Mouse (Mus musculus) liver, postnatal 0 days (tissue): ENCODE measurements around the gene Olfr1389. TPM values are rescaled to one million over a fixed set of nuclear protein-coding genes. Genes with fewer than 3 reads are reported as not detected.
"Not testable (repeated sequence)": the region's sequence is repeated elsewhere in the genome, so short reads cannot be mapped to it uniquely, and the experiment has no call there.

Source experiments
- ATAC-seq: fragments of 200-750 bp; cut with Nextera tagmentation; 2 replicates; pipeline ENCODE4 v1.8.0; 2017; ENCODE audit warnings: mild to moderate bottlenecking, moderate library complexity
- DNase-seq: peaks from one replicate; pipeline ENCODE4 v3.0.0-alpha.2; 2016
- H3K27ac ChIP-seq: fragments of 300-500 bp; sonication (generic); 2 replicates; pipeline ENCODE4 v1.5.1; 2014; ENCODE audit warnings: antibody characterized with exemption, moderate library complexity, mild to moderate bottlenecking, low read depth
- H3K27me3 ChIP-seq: fragments of 300-500 bp; sonication (generic); 2 replicates; pipeline ENCODE4 v1.6.1; 2014; ENCODE audit warnings: low read length, control low read depth, mixed read lengths; ENCODE audit not compliant: insufficient read depth
- H3K36me3 ChIP-seq: fragments of 300-500 bp; sonication (generic); replicated peaks from 2 replicates; pipeline ENCODE4 v1.6.1; 2014; ENCODE audit warnings: mild to moderate bottlenecking, control low read depth, low read length, moderate library complexity, mixed read lengths; ENCODE audit not compliant: insufficient read depth
- H3K4me1 ChIP-seq: fragments of 300-500 bp; sonication (generic); 2 replicates; pipeline ENCODE4 v1.6.1; 2014; ENCODE audit warnings: antibody characterized with exemption, mild to moderate bottlenecking, control low read depth; ENCODE audit not compliant: insufficient read depth
- H3K4me2 ChIP-seq: fragments of 300-500 bp; sonication (generic); 2 replicates; pipeline ENCODE4 v1.6.1; 2014; ENCODE audit warnings: low read depth, mild to moderate bottlenecking, low read length, moderate library complexity, mixed read lengths
- H3K4me3 ChIP-seq: fragments of 300-500 bp; sonication (generic); 2 replicates; pipeline ENCODE4 v1.5.1; 2014; ENCODE audit warnings: low read depth, low read length
- H3K9ac ChIP-seq: fragments of 300-500 bp; sonication (generic); replicated peaks from 2 replicates; pipeline ENCODE4 v1.6.1; 2014; ENCODE audit warnings: mild to moderate bottlenecking, moderate library complexity
- H3K9me3 ChIP-seq: fragments of 300-500 bp; sonication (generic); 2 replicates; pipeline ENCODE4 v1.6.1; 2016; ENCODE audit warnings: mild to moderate bottlenecking, control low read depth, low read length, mixed read lengths
- CTCF ChIP-seq: sonication (generic); IDR thresholded peaks from 2 replicates; pipeline ENCODE4 v1.5.1; 2016; ENCODE audit warnings: antibody characterized with exemption, low read depth
- EP300 ChIP-seq: IDR thresholded peaks from 2 replicates; pipeline ENCODE4 v1.6.1; 2016; ENCODE audit warnings: antibody characterized with exemption, low read depth, mild to moderate bottlenecking
- WGBS: fragments of 180-500 bp; shearing (Covaris S2); extraction: QIAGEN DNeasy Blood & Tissue Kit; methylation state at CpG from one replicate; pipeline ENCODE4 v1.1.7; 2014; ENCODE audit not compliant: insufficient replicate concordance; 5-methylcytosine and 5-hydroxymethylcytosine counted together
- polyA plus RNA-seq: library from polyadenylated mRNA; unstranded; fragments of >200 nt; fragmentation: Nextera tagmentation; extraction: Ambion mirVana; gene quantifications from 2 replicates; pipeline ENCODE4 v1.2.1, GENCODE M21; 2015

The Olfr1389 gene
- polyA plus RNA-seq = not detected in 2 replicates

DNA sequence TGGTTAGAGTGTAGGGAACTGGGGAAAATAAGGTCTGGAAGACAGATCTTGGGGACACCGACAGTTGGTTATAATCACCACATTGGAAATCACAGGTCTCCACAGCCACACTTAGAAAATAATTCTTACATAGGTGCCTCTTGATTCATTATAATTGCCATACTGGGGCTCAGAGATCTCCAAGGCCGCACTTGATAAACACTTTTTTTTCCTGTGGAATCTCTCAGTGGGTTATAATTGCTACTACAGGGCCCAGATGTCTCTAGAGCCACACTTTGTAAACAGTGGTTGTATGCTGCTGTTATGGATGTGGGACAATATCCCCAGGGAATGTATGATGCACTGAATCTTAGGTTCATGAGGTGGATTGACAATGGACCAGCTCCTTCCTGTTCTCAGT lies at the start of gene Olfr1389:
Gene Olfr1389 (plus strand): TSS at position 301 of the 400 bp plus-strand sequence.
- WGBS = 78% methylated on average over 2 of the region's 2 CpGs
- ATAC-seq (no peak), DNase-seq (no peak)
- Histone ChIP-seq H3K27me3 (no peaks in the 10 kb centered on the region), H3K4me2 (no peak within 1 kb of the TSS), H3K4me3 (no peak within 1 kb of the TSS), H3K9ac (no peak within 1 kb of the TSS), H3K4me1 (no peaks in the 10 kb centered on the region), H3K27ac (no peak within 1 kb of the TSS), H3K36me3 (no peaks in the 10 kb centered on the region), H3K9me3 (no peaks in the 10 kb centered on the region)
- TF ChIP-seq CTCF (no peak), EP300 (no peak)

DNA sequence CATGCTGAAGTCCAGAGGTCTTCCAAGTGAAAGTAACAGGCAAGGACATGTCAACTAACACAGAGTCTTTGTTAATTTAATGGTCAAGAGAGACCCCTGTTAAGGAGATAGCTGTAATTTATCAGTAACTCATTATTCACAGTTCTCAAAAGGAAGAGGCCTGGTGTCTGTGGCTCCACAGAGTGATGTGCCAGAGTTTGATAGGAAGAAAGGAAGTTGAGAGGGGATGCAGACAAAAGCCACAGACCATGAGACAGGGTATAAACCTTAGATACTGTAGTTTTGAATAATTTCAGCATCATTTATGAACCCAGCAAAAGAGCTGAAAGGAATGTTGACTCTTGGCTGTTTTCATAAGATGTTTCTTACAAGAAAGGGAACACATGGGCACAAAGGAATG lies 39.7 kb upstream of the Olfr1389 start:
- Histone ChIP-seq H3K4me1 (no peaks in the 10 kb centered on the region), H3K9me3 (no peaks in the 10 kb centered on the region), H3K36me3 (no peaks in the 10 kb centered on the region), H3K27me3 (no peaks in the 10 kb centered on the region), H3K9ac (no peak overlapping the region), H3K4me3 (no peak overlapping the region), H3K4me2 (no peak overlapping the region), H3K27ac (no peak overlapping the region)
- no peak for ATAC-seq
- TF ChIP-seq EP300 (no peak), CTCF (no peak)
- no peak for DNase-seq

DNA sequence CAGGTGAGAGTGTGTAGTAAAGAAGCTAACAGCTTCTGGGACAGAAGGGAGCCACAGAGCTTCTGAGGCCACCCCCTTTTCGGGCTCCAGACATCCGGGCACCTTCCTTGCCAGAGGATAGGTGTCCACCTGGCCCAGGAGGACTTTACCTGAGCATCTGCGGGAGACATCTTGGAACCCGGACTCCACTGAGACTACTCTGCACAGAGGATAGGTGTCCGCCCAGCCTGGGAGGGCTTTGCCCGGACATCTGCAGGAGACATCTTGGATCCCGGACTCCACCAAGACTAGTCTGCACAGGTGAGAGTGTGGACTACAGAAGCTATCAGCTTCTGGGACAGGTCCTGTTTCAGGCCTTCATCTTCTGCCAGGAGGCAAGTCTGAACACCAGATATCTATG lies 36.7 kb upstream of the Olfr1389 start:
- WGBS = 86% methylated on average over 7 of the region's 7 CpGs
- H3K4me1 ChIP-seq, H3K9me3 ChIP-seq, H3K4me3 ChIP-seq, H3K27ac ChIP-seq, H3K27me3 ChIP-seq, H3K36me3 ChIP-seq, ATAC-seq, H3K9ac ChIP-seq, DNase-seq, H3K4me2 ChIP-seq: not testable (repeated sequence)

DNA sequence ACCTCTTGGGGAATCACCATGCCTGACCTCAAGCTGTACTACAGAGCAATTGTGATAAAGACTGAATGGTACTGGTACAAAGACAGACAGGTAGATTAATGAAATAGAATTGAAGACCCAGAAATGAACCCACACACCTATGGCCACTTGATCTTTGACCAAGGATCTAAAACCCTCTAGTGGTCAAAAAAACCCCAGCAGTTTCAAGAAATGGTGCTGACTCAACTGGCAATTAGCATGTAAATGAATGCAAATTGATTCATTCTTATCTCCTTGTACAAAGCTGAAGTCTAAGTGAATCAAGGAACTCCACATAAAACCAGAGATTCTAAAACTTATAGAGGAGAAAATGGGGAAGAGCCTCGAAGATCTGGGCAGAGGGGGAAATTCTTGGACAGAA lies 30.2 kb upstream of the Olfr1389 start:
- not testable (repeated sequence) for H3K27ac ChIP-seq, H3K9me3 ChIP-seq, ATAC-seq, H3K27me3 ChIP-seq, DNase-seq, H3K9ac ChIP-seq, H3K4me1 ChIP-seq, H3K4me3 ChIP-seq, H3K36me3 ChIP-seq, H3K4me2 ChIP-seq
- 65% methylated on average over 1 of the region's 1 CpGs for WGBS

DNA sequence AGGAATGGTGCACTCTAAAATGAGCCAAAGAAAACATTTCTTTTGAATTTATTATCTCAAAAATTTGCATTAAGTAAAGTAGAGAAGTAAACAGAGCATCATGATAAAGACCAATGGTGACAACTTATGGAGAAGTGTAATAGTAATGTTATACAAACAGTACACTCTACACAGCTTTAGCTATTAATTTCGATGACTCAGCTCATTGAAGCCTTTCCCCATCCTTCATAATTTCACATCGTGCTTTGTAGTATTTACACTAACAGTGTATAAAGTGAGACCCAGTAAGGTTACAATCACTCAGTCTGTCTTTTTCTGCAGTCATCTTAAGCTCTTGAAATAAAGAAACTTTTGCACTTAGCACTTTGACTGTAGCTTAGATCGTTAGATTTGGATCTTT lies 16.1 kb upstream of the Olfr1389 start:
- Histone ChIP-seq H3K4me1 (no peaks in the 10 kb centered on the region), H3K9me3 (no peaks in the 10 kb centered on the region), H3K27ac (no peak overlapping the region), H3K4me3 (no peak overlapping the region), H3K27me3 (no peaks in the 10 kb centered on the region), H3K4me2 (no peak overlapping the region), H3K9ac (no peak overlapping the region), H3K36me3 (no peaks in the 10 kb centered on the region)
- ATAC-seq = no peak
- no peak for DNase-seq
- TF ChIP-seq CTCF (no peak), EP300 (no peak)
- WGBS = 72% methylated on average over 3 of the region's 3 CpGs

DNA sequence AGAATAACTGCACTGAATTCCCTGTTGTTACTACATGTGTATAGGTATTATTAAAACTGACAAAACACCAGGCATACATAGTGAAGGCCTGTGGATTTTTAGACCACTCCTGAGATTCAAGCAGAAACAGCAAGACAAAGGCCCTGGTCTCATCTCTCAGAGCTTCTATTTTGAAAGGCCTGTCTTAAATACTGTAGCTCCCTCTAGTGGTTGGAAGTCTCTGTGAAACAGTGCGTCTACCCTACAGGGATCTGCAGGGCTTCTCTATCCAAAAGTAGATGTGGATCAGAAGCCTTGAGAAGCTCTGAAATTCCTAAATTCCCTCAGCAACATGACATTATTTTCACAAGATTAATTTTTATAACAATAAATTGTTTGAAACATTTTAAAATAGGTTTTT lies 12.3 kb upstream of the Olfr1389 start:
- Histone ChIP-seq H3K9ac (no peak overlapping the region), H3K27me3 (no peaks in the 10 kb centered on the region), H3K27ac (no peak overlapping the region), H3K4me1 (no peaks in the 10 kb centered on the region), H3K4me3 (no peak overlapping the region), H3K9me3 (no peaks in the 10 kb centered on the region), H3K4me2 (no peak overlapping the region), H3K36me3 (no peaks in the 10 kb centered on the region)
- WGBS = 9% methylated on average over 1 of the region's 1 CpGs
- no peak for ATAC-seq
- no peak for DNase-seq
- TF ChIP-seq CTCF (peak; percentile 64), EP300 (no peak)

DNA sequence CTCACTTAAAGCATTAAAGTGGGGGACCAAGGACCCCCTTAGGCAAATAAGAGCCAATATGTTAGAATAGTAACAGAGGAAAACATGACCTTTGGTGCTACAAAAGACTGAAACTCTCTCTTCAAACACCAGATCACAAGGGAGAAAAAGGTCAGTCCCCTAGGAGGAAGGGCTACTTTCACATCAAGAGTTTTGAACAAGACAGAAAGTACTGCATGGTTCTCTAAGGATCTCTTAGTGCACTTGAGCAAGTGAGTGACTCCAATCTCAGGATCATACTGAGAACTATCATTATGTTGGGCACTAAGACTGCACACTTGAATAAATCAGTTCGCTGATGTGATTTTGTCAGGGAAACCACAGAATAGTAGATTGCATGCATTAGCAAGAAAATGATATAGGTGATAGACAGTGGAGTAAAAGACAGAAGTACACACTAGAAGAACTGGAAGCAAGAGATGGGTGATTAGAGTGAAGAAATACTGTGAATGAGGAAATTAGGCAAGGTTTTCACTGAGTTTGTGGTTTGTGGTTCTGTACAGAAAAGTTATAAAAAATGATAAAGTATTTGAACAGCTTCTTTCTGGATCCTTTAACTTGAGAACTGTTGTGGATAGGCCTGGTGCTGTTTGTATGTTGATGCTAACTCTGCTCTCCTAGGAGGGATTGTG lies 2.5 kb downstream of the Olfr1389 start:
- Histone ChIP-seq H3K9me3 (no peaks in the 10 kb centered on the region), H3K27ac (no peak overlapping the region), H3K9ac (no peak overlapping the region), H3K4me2 (no peak overlapping the region), H3K4me3 (no peak overlapping the region), H3K27me3 (no peaks in the 10 kb centered on the region), H3K36me3 (no peaks in the 10 kb centered on the region), H3K4me1 (no peaks in the 10 kb centered on the region)
- ATAC-seq (no peak), DNase-seq (no peak)
- no peak for TF ChIP-seq EP300
- TF ChIP-seq CTCF = no peak
- WGBS = 57% methylated on average over 1 of the region's 1 CpGs
